Mouse (Mus musculus) neural tube, embryonic 11.5 days (tissue): ENCODE data around the gene Pcbd1. TPM values are rescaled to one million over a fixed set of nuclear protein-coding genes. Genes with fewer than 3 reads are reported as not detected.

Source experiments
- ATAC-seq: fragments of 200-750 bp; cut with Nextera tagmentation; 2 replicates; pipeline ENCODE4 v1.8.0; 2017; ENCODE audit warnings: moderate number of reproducible peaks, mild to moderate bottlenecking, moderate TSS enrichment, moderate library complexity; ENCODE audit not compliant: insufficient read depth, low FRiP score, low TSS enrichment
- DNase-seq: peaks from one replicate; pipeline ENCODE4 v3.0.0-alpha.2; 2015; ENCODE audit warnings: low spot score
- H3K27ac ChIP-seq: fragments of 300-500 bp; sonication (generic); 2 replicates; pipeline ENCODE4 v1.5.1; 2014; ENCODE audit warnings: low read depth, mild to moderate bottlenecking, low read length
- H3K27me3 ChIP-seq: fragments of 300-500 bp; sonication (generic); 2 replicates; pipeline ENCODE4 v1.6.1; 2014; ENCODE audit warnings: mild to moderate bottlenecking, low read length, mixed read lengths; ENCODE audit not compliant: control insufficient read depth, insufficient read depth
- H3K36me3 ChIP-seq: fragments of 300-500 bp; sonication (generic); 2 replicates; pipeline ENCODE4 v1.6.1; 2014; ENCODE audit warnings: mild to moderate bottlenecking, low read length, moderate library complexity, mixed read lengths; ENCODE audit not compliant: control insufficient read depth, insufficient read depth
- H3K4me1 ChIP-seq: fragments of 300-500 bp; sonication (generic); 2 replicates; pipeline ENCODE4 v1.6.1; 2014; ENCODE audit warnings: low read length, mixed read lengths; ENCODE audit not compliant: control insufficient read depth, insufficient read depth
- H3K4me2 ChIP-seq: fragments of 300-500 bp; sonication (generic); 2 replicates; pipeline ENCODE4 v1.6.1; 2014; ENCODE audit warnings: low read depth, mild to moderate bottlenecking, moderate library complexity
- H3K4me3 ChIP-seq: fragments of 300-500 bp; sonication (generic); 2 replicates; pipeline ENCODE4 v1.5.1; 2014; ENCODE audit warnings: low read depth, low read length
- H3K9ac ChIP-seq: fragments of 300-500 bp; sonication (generic); 2 replicates; pipeline ENCODE4 v1.6.1; 2014; ENCODE audit warnings: mild to moderate bottlenecking, low read length
- H3K9me3 ChIP-seq: fragments of 300-500 bp; sonication (generic); 2 replicates; pipeline ENCODE4 v1.6.1; 2016; ENCODE audit warnings: low read length; ENCODE audit not compliant: control insufficient read depth
- WGBS: fragments of 180-500 bp; shearing (Covaris S2); extraction: QIAGEN DNeasy Blood & Tissue Kit; methylation state at CpG from one replicate; pipeline ENCODE4 v1.1.7; 2014; 5-methylcytosine and 5-hydroxymethylcytosine counted together
- polyA plus RNA-seq: library from polyadenylated mRNA; unstranded; fragments of >200 nt; fragmentation: Nextera tagmentation; extraction: Ambion mirVana; gene quantifications from 2 replicates; pipeline ENCODE4 v1.2.1, GENCODE M21; 2014

The Pcbd1 gene
- 26.0 and 26.1 TPM in 2 replicates for polyA plus RNA-seq

GRCm38 (mm10) chr10:61089170-61090142, at the start of gene Pcbd1:
Gene Pcbd1, plus strand, starts transcription at chr10:61089331.
- Histone ChIP-seq H3K9me3 (no peaks in the 10 kb centered on the region), H3K27ac (no peak within 1 kb of the TSS), H3K27me3 (no peaks in the 10 kb centered on the region), H3K4me1 (peaks cover 7% of the 10 kb centered on the region), H3K9ac (peak within 1 kb of the TSS; percentile 76), H3K4me2 (peak within 1 kb of the TSS; percentile 80), H3K4me3 (peak within 1 kb of the TSS; percentile 32), H3K36me3 (no peaks in the 10 kb centered on the region)
- DNase-seq: peak; percentile 62
- 9% methylated on average over 27 of the region's 33 CpGs for WGBS
- ATAC-seq: peak; percentile 53

DNA sequence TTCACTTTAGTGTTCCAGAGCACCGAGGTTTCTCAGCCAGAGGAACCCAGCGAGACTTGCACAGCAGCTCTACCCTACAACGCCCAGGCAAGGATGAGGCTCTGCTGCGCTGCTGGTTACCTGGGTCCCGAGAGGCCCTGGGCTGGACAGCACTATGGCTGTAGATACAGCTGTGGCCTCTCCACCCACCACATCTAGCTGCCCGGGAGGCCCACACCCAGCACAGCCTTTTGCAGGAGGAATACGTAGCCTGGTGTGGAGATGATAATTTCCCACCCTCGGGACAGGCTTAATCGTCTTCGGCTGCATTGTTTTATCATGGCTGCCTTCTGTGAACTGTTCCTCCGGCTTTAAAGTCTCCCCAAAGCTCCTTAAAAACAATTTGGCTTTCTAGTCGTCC, 49.5 kb upstream of the Pcbd1 start:
- Histone ChIP-seq H3K9me3 (no peaks in the 10 kb centered on the region), H3K9ac (no peak overlapping the region), H3K4me2 (no peak overlapping the region), H3K27me3 (no peaks in the 10 kb centered on the region), H3K36me3 (no peaks in the 10 kb centered on the region), H3K4me3 (no peak overlapping the region), H3K4me1 (no peaks in the 10 kb centered on the region), H3K27ac (no peak overlapping the region)
- no peak for DNase-seq
- no peak for ATAC-seq
- 74% methylated on average over 12 of the region's 12 CpGs for WGBS

DNA sequence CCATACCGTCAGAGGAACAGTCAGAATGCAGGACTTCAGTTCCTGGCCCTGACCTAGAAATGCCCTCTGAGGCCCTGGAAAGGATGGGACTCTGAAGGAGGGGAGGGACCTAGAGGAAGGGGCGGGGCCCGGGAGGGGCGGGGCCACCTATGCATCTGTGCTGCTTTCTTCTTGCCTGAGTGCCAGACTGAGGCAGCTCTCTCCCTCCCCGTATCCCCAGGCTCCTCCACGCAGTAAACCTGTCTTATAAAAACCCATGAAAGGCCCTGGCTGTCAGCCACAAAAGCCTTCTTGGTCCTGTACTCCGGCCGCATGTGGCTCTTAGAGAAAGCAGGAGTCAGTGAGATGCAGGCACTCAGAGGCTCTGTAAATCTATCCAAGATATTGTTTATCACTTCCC, 44.0 kb upstream of the Pcbd1 start:
- peak; percentile 48 for DNase-seq

DNA sequence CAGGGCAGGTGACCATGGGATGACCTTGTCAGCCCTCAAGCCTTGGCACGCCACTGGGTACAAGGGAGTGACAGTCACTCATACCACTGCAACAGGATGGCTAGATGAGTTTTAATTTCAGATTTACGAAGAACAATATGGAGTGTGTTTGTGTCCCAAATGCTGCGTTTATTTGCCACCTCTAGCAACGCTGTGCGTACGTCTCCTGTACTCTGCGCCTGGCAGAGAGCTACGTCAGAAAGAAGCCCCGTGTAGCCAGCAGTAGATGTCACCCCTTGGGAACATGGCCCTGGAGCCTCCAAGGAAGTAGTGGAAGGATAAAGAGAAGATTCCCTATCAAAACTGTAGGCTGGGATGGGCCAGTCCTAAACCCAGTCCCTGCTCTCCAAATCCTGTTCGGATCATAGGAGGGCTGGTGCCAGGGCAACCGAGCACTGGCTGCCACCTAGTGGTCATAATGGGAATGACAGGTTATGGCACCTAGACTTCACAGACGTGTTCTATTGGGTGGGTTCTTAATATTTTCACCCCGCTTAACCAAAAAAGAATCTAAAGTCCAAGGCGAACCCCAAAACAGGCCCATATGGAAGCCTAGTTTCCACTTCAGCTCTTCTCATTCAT, 37.0 kb upstream of the Pcbd1 start:
- Histone ChIP-seq H3K27me3 (no peaks in the 10 kb centered on the region), H3K27ac (no peak overlapping the region), H3K9ac (no peak overlapping the region), H3K4me1 (no peaks in the 10 kb centered on the region), H3K4me2 (no peak overlapping the region), H3K4me3 (no peak overlapping the region), H3K36me3 (no peaks in the 10 kb centered on the region), H3K9me3 (no peaks in the 10 kb centered on the region)
- DNase-seq (peak; percentile 68), ATAC-seq (no peak)
- 59% methylated on average over 14 of the region's 14 CpGs for WGBS

More for the DNA sequence above, 44.0 kb upstream of the Pcbd1 start:
- H3K9ac ChIP-seq: no peak overlapping the region
- H3K27ac ChIP-seq: no peak overlapping the region
- no peaks in the 10 kb centered on the region for H3K9me3 ChIP-seq
- no peaks in the 10 kb centered on the region for H3K27me3 ChIP-seq
- 0 out of 2 replicates have a peak, but pooled peaks cover 4% of the 10 kb centered on the region for H3K4me1 ChIP-seq
- H3K4me2 ChIP-seq: no peak overlapping the region
- 13% methylated on average over 7 of the region's 8 CpGs for WGBS
- no peak overlapping the region for H3K4me3 ChIP-seq
- ATAC-seq: no peak
- no peaks in the 10 kb centered on the region for H3K36me3 ChIP-seq

DNA sequence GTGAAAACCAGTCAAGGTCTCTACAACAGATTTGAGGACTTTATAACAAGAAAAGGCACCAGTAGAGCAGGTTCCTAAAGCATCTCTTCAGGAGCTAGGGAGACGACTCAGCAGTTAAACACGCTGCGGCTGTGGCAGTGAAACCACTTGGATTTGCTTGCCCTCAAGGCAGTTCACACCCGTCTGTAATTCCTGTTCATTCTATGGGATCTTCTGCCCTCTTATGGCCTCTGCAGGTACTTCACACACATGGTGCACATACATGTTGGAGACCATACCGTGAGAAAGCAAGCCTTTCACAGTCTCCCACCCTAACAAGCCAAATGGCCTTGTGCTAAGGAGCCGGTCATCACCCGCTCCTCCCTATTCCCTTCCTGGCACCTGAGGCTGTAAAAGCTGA, 32.5 kb upstream of the Pcbd1 start:
- no peak overlapping the region for H3K4me2 ChIP-seq
- no peaks in the 10 kb centered on the region for H3K27me3 ChIP-seq
- no peak for ATAC-seq
- 97% methylated on average over 7 of the region's 7 CpGs for WGBS
- H3K27ac ChIP-seq: no peak overlapping the region
- DNase-seq: no peak
- H3K4me1 ChIP-seq: no peaks in the 10 kb centered on the region
- H3K36me3 ChIP-seq: no peaks in the 10 kb centered on the region
- no peak overlapping the region for H3K4me3 ChIP-seq
- no peak overlapping the region for H3K9ac ChIP-seq
- no peaks in the 10 kb centered on the region for H3K9me3 ChIP-seq

GRCm38 (mm10) chr10:61059101-61059500, 30.0 kb upstream of the Pcbd1 start:
- WGBS: no CpG with 5 or more reads among the region's 1 CpGs
- no peaks in the 10 kb centered on the region for H3K9me3 ChIP-seq
- DNase-seq: no peak
- H3K27ac ChIP-seq: no peak overlapping the region
- H3K9ac ChIP-seq: no peak overlapping the region
- no peak overlapping the region for H3K4me3 ChIP-seq
- H3K27me3 ChIP-seq: no peaks in the 10 kb centered on the region
- H3K4me2 ChIP-seq: no peak overlapping the region
- no peaks in the 10 kb centered on the region for H3K36me3 ChIP-seq
- H3K4me1 ChIP-seq: no peaks in the 10 kb centered on the region
- ATAC-seq: no peak

DNA sequence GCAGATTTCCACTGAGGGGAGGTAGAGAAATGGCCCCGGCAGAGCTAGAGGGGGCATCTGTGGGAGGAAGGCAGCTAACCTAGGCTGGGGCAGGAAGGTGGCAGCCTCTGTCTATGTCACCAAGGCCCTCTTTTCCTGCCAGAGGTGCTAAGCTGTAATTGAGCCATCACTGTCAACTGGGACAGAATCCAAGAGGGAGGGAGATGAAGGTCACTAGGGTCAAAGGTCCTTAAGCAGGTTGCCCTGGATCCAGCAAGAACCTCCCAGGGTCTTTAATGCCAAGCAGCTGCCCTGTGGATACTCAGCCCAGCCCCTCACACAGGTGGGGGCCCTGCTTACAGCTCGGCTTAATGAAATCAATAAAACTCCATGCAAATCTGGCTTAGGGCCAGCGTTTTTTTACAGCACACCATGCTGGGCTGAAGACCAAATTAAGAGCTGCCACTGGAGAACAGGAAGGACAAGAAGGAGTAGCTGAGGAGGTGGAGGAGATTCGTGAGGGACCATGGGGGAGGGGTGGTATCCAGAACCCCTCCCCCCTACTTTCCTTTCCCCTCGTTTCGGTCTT, 29.5 kb upstream of the Pcbd1 start:
- Histone ChIP-seq H3K4me2 (no peak overlapping the region), H3K4me3 (no peak overlapping the region), H3K27me3 (no peaks in the 10 kb centered on the region), H3K36me3 (no peaks in the 10 kb centered on the region), H3K4me1 (peaks cover 1% of the 10 kb centered on the region; the same call in 1 of the 2 replicates), H3K9me3 (no peaks in the 10 kb centered on the region), H3K9ac (no peak overlapping the region), H3K27ac (no peak overlapping the region)
- WGBS: 44% methylated on average over 6 of the region's 6 CpGs
- no peak for DNase-seq
- ATAC-seq: no peak

- ATAC-seq (no peak), DNase-seq (no peak)
- peaks cover 6% of the 10 kb centered on the region; the same call in 1 of the 2 replicates for H3K4me1 ChIP-seq
- no peaks in the 10 kb centered on the region for H3K36me3 ChIP-seq
- no peak overlapping the region for H3K4me3 ChIP-seq
- WGBS: 50% methylated on average over 9 of the region's 10 CpGs
- no peak overlapping the region for H3K9ac ChIP-seq
- no peaks in the 10 kb centered on the region for H3K9me3 ChIP-seq
- no peak overlapping the region for H3K4me2 ChIP-seq
- no peaks in the 10 kb centered on the region for H3K27me3 ChIP-seq
- H3K27ac ChIP-seq: no peak overlapping the region
These were observed 25.8 kb upstream of the Pcbd1 start for GRCm38 (mm10) chr10:61063271-61063864.
